Mouse (Mus musculus): ENCODE data around the gene Cdkn1c.

Cdkn1c gene

DNA sequence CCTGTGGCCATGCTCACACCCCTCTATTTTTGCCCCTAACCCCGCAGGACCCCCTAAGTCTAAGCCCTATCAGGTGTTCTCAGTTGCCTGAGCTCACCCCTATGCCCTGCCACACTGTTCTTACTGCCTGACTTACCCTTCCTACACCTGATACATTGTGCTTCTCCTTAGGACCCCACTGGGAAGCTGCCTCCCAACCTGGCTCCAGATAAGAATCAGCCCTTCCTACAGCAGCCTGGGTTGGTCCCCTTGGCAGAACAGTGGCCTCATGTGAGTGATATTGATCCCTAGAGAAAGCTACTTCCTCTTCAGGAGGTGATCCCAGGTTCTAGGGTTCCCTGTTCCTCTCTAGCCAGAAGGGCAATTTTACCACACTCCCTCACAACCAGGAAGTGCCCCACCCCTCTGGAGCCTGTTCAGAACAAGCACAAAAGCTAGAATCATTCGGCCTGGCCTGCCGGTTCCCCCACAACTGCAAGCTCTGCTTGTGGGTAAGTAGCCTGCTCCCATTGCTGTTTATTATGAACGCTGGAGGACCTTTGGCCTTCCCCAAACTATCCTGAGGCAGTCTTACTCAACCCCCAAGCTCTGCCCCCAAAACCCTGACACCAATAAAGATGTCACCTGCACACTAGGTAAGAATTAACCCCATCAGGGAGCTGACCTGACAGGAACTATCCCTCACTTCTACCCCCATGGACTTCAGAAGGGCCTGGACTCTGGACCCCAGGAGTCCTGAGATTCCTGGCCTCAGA, 12.7 kb upstream of the Cdkn1c start, which contains the start of gene Slc22a18:
Gene Slc22a18 (plus strand): TSS at position 390 of the 755 bp plus-strand sequence.
- no peak for DNase-seq (ENCODE audit: low spot score)

DNA sequence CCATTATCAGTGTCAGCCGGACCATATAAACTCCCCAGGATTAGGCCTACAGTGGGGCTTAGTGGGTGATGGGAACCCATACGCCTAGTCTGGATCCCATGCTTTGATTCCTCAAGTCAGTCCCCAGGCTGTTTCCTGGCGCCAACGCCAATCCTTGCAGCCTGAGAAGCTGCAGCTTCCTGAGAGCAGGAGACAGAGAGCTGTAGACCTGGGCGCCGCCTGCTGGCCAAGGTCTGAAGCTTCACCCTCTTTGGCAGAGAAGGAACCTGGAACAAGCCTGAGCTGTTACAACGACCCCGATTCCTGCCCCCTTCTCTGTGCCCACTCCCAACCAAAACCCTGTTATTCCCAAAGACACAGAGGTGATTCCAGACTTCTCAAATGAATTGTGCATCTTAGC, 9.1 kb upstream of the Cdkn1c start:
- no peak for DNase-seq (ENCODE audit: low spot score)

DNA sequence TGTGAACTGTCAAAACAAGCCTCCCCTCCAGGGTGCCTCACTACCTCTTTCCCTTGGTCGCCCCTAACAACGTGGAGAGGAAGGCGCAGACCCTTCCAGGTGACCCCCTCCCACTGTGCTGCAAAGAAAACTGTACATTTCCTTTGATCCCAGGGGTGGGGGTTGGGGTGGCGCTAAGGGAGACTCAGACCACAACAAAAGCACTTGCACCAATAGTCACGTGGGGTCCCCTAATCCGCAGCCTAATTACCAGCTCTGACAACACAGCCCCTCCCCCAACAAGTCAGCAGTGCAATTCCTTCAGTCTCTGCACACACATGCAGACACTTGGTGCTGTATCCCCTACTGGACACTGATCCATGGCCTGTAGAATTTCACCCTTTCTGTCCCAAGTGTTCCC, 6.9 kb upstream of the Cdkn1c start:
- no peak for DNase-seq (ENCODE audit: low spot score)

DNA sequence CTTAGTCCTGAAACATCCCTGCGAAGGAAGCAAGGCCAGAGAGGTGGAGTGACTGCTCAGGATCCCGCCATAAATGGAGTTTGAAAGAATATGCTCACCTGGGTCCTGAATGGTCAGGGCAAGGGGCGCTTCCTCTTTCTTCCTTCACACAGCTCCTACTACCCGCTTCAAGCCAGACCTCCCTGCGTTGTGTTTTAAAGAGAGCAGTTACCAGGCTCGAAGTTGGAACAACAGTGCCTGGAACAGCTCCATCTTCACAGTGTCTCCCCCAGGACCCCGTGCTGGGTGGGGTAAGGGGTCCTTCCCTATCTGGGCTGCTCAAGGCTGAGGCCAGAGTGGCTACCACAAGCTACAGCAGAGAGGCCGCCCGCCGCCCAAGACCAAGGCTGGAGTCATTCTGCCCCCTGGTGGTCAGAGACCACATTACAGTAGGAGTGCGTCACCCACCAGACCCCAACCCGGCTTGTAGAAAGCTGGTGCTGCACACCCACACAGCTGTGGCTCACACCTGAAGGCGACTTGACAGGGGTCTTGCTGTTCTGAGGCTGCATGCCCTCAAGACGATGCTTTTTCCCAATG, 5.3 kb upstream of the Cdkn1c start:
- no peak for DNase-seq (ENCODE audit: low spot score)

DNA sequence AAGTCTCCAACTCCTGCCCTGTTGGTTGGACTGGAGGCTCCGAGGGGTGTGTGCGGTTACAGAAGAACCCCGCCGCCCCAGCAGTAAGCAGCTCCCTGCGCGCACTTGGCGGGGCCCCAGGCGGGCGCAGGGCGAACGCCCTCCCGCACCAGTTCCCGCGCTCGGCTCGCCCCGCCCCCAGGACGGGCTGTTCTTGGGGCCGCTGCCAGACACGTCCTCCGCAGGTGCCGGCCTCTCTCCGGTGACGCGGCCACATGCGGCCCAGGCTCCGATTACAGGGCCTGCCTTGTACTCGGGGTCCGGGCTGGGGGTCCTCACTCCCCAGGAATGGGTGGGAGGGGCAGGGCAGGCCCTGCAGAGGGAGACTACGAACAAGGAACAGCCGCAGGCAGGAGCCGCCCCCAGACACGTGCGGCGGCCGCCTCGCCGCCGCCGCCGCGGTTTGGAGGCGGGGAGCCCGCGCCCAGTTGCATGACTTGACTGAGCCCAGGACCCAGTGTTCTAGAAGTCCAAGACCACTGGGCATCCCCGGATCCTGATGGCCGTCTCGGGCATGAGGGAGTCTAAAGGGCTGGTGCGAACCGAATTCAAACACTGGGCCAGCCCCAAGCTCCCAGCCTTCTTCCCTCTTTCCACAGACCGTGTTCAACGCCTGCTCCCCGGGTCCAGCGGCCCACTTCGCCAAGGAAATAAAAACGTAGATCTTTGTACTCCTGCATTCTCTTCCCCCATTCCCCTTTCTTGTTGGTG, 4.1 kb upstream of the Cdkn1c start:
- DNase-seq (ENCODE audit: low spot score), result no peak

DNA sequence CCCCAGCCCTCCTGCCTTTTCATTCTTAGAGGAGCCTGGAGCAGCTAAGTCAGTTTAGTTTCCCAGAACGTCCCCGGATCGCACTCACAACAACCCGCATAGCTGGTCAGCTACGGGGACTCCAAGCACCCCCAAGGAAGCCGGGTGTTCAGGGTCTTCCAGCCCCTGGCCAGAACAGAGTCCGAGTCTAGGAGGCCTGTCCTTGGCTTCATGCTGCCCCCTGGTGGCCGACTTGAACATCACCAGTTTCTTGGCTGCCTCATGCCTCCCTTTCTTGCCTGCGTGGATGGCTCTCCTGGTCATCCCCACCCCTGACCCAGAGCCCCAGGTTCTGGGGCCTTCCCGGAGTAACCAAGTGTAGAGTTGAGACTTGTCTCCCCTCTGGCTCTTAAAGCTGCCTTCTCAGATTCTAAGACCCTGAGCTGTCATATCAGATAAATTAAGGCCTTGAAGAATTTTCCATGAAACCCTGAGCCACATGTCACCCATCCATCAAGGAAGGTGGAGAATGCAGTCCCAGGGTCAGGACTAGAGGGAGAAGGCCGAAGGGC, 3.1 kb upstream of the Cdkn1c start:
- no peak for DNase-seq (ENCODE audit: low spot score)

DNA sequence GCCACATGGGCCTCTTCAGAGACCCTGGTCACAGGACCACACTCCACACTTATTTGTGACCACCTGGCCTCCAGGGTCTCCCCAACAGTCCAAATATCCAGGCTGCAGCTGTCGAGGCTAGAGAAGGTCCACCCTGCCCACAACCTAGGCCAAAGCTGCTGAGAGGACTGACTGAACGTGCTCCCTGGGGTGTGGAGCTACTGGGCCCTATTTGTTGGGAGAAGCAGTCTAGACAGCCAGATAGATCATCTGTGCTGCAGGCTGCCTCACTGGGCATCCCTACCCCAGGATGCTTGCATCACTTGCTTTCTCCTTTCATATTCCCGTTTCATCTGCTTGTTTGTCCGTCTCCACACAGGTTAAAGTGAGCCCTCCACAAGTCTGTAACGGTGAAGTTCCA, 1.7 kb upstream of the Cdkn1c start:
- DNase-seq (ENCODE audit: low spot score), result no peak

DNA sequence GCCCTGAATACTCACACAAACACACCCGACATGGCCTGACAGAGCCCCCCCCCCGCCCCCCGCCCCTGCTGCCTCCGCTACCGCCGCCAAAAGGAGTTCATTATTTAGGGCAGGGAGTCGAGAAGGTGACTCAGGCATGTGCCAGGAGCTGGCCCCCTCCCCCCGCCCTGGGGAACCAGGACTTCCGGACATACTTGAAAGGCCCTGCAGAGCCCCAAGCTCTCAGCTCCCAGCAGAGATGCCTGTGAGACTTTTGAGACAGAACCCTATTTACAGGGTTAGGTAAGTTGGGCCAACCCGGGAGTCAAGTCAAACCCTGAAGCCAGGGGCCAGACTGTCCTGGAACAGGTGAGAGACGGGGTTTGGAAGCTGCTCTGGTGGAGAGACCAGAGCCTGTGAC, 1.1 kb upstream of the Cdkn1c start:
- DNase-seq (ENCODE audit: low spot score), result no peak

DNA sequence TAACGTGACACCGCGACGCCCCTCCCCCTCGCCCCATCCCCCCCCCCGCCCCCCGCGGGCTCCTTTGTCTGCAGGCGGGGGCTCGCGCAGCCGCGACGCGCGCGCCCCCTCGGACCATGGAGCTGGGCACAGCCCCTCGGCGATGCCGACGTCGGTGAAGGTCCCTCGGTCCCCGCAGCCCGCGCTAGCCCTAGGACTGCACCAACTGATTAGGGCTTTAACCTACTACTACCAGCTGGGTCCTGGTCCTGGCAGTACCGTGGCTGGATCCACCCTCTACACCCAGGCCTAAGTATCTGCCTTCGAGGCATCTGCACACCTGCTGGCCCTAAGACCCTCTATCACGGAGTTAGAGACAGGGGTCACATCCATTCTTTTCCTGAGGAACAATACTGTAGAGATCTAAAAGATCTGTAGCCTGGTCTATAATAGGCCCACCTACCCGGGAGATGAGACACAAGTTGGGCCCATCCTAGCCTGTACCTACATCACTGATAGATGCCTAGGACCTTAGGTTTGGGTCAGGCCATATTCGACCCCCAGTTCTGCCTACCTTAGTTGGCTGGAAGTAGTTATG, 532 bp upstream of the Cdkn1c start:
- no peak for DNase-seq (ENCODE audit: low spot score)

DNA sequence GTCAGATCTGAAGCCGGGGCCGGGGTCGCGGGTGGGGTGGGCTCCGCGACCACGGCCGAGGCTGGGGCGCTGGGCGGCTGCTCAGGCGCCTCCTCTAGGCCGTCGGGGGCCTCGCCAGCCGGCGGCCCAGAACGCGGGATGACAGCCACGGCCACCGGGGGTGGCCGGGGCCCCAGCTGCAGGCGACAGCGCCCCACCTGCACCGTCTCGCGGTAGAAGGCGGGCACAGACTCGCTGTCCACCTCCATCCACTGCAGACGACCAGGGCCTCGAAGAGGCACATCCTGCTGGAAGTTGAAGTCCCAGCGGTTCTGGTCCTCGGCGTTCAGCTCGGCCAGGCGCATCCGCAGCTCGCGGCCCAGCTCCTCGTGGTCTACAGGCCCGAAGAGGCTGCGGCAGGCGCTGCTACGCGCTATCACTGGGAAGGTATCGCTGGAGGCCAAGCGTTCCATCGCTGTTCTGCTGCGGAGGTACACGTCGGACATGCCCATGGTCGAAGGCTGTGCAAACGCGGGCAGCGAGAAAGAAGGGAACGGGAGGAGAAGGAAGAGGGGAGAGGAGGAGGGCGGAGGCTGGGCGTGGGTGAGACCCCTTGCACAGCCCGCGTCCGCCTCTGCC, 524 bp downstream of the Cdkn1c start:
- DNase-seq (ENCODE audit: low spot score), result no peak

DNA sequence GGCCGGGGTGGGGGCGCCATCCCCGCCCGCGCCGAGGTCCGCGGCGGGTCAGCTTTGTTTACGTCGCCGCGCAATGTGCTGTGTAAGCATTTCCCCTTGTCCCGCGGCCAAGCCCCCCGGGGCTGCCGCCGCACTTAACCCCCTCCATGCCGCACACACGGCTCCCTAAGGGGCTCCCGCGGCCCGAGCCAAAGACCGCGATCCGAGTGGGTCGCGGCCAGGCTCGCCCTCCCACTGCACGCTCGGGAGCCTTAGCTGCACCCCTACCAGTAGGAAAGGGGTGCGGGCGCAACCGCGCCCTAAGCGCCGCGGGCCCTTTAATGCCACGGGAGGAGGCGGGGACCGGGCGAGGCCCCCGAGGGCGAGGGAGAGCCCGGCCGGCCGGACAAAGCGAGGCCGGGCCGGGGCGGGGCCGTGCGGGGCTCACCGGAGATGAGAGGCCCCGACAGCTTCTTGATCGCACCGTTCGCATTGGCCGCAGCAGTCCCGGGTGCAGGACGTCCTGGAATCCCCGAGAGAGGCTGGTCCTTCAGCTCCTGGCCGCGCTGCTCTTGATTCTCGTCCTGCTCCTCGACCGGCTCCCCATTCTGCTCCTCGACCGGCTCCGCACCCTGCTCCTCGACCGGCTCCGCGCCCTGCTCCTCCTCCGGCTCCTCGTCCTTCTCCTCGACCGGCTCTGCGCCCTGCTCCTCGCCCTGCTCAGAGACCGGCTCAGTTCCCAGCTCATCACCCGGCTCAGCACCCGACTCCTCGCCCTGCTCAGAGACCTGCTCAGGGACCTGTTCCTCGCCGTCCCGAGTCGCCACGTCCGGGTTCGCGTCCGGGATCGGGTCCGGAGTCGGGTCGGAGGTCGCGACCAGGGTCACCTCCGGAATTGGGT, 1.3 kb downstream of the Cdkn1c start:
- DNase-seq (ENCODE audit: low spot score), result no peak

DNA sequence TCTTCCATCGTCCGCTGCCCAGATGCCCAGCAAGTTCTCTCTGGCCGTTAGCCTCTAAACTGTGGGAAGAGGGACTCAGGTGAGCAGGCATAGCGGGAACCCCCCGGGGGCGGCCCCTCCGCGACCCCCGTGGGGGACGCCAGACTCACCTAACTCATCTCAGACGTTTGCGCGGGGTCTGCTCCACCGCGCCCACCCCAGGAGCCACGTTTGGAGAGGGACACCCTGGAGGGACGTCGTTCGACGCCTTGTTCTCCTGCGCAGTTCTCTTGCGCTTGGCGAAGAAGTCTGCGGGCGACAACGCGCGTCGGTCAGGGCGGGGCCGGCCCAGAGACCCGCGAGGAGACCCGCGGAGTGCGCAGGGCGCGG, 1.9 kb downstream of the Cdkn1c start:
- DNase-seq (ENCODE audit: low spot score), result no peak

DNA sequence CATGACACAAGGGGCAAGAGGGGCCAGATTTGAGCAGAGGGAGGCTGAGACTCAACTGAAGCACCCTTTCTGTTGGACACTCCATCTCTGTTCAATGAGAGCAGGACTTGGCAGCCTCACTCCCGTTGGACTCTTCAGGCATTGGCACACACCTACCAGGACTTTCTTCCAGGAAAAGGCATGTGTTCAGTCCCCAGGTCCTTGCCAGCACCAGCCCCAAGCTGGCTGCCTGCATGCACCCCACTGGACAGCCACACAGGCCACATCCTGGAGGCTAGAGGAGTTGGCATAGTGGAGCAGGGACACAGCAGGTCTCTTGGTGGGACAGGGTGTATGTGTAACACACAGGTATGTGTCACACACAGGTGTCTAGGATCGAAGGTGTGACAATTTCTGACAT, 13.7 kb downstream of the Cdkn1c start:
- no peak for DNase-seq (ENCODE audit: low spot score)

DNA sequence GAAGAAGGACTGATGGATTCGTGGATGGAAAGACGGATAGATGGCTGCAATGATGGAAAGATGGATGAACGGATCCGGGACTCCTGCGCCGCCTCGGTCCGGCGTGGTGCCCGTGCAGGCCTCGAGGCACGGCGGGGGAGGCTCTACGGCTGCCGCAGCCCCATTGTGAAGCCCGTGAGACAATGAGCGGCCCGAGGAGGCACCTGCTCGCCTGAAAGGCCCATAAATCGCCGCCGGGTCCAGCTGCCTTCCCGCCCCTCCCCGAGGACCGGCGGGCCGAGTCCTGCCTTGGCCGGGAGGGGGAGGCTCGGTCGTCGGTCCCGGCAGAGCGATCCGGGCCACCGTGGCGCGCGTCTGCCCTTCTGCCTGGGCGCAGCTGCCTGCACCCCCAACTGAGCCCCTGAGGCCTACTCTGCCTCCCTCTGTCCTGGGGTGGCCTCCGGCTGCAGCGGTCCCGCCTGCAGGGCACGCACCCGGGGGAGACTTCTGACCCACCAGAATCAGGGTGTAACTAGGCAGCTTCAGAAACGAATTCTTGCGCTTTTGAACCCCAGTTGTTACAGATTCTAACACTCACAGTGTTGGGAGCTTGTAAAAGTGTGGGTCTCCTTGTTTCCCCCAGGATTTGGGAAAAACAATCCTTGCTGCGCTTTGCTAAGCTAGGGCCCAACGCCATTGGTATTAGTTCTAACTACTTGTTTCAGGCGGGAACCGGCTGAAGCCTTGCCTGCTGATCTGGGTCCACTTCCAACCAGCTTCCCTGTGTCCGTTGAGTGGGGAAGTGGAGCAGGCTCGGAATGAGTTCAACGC, 15.0 kb downstream of the Cdkn1c start:
- no peak for DNase-seq (ENCODE audit: low spot score)

DNA sequence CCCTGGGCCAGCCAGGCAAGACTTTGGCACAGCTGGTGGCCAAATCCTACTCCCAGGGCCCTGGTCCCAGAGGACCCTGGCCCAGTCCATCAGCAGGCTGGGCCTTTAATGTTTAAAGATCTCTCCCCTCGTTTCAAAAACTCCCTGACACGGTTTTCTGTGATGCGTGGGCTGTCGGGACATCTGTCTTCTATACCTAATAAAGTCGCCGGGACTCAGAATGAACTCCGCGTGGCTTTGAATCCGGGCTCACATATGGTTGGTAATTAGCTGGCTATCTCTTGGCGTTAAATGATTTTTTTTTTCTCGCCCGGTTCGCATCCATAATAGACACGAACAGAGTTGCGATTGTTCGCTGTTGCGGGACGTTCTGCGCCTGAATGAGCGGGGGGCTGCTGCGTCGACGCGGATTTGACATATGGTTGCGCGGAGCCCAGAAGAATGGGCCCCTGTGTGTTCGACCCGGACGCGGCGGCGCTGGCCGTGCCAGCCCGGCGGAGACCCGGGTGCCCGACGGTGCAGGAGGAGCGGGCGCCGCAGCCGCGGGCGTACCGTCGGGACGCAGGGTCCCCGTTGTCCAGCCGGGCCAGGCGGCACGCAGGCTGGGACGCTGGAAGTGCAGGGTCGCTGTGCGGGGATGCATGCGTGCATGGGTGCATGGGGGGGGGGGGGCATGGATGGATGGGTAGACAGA, 15.7 kb downstream of the Cdkn1c start:
- no peak for DNase-seq (ENCODE audit: low spot score)

DNA sequence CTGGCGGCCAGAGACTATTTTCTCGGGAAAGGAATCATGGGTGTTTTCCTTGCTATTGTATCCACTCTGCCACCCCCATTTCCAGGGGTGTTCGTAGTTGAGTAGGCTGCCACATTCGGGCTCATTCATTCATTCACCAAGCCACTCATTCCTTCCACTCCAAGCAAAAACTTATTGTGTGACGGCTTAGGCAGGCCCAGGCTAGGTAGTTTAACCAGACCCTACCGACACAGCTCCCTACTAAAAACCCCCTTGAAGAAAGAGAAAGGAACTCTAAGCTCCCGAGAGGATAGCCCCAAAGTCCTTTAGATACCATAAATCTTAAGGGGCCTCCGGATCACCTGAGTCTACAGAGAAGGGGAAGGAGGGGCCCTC, 16.3 kb downstream of the Cdkn1c start:
- no peak for DNase-seq (ENCODE audit: low spot score)

DNA sequence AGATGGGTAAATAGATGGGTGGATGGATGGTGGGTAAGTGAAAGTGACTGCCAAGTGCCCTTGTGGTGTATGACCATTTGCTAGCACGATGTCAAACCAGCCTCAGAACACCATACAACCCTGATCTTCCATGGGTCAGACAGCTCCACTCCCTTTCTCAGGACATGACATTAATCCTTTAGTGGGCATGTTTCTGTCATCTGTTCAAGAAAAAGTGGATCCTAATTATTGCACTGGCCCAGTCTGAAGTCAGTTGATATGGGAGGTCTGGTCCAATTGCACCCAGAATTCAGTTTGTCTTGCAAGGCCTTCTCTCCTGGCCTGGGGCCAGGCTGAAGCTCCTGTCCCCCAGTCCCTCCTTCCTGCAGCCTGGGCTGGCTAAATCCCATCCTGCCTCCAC, 21.9 kb downstream of the Cdkn1c start:
- no peak for DNase-seq (ENCODE audit: low spot score)

DNA sequence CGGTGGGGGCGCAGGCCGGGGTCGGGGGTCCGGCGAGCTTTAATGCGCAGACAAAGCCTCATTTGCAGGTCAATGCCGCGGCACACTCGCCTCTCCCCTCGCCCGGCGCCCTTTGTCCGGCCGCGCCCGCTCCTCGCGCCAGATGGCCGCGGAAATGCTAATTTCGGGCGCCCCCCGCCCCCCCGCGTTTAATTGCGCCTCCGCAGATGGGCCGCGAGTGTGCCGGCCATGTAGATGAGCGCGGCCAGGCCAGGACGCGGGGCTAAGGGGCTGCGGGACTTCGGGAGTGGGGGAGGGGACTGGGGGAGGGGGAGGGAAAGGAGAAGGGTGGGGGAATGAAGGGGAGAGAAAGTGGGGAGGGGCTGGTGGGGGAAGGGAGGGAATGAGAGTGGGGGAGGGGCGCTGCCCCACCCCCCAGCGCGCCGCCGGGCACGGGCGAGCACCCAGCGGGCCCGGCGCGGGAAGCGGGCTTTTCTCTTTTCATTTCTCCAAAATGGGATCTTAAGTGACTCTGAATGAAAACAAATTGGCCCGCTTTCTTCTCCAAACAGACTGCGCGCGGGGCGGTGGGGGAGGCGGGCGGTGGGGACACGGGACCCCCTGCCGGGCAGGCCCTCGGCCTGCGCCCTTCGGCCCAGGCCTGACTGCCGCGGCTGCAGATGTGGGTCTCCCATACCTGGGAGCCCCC, 22.8 kb downstream of the Cdkn1c start:
- no peak for DNase-seq (ENCODE audit: low spot score)

DNA sequence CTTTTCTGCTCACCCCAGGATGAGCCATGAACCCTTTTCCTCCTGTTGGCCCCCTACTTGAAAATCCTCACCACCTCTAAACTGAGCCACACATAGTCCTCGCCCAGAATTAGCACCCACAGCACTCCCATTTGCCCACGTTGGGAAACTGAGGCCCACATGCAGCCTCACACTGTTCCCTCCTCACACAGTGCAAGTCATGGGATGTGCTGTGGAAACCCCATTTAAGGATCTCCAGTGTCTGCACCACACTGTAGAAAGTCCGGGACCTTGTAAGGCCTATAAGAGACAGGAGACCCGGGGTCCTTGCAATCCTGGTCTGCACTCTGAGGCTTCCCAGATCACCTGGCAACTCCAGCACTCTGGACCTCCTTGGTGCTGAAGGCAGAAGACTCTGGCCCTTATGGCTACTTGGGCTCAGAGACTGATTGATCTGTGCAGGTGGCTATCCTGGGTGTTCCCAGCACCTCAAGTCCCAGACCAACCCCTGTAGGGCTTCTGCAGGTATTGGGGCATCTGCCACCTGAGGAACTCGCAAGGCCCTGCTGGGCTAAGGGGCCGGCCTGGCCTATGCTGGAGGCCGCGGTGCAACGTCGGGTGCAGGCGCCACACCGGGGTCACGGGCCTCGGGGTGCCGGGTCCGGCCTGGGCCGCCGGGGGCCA, 23.5 kb downstream of the Cdkn1c start:
- no peak for DNase-seq (ENCODE audit: low spot score)

All from left cerebral cortex, adult 11 months (tissue).